Mouse (Mus musculus) cortical plate, adult 2 months (tissue): ENCODE data around the gene E2f7.

Experiments
- CTCF ChIP-seq: fragments of 200-500 bp; IDR thresholded peaks from 2 replicates; pipeline ENCODE4 v1.5.1; 2011; ENCODE audit warnings: mild to moderate bottlenecking, control low read depth, low read length; ENCODE audit not compliant: insufficient read depth; ENCODE audit errors: extremely low read depth
- POLR2A ChIP-seq: fragments of 200-500 bp; IDR thresholded peaks from 2 replicates; pipeline ENCODE4 v1.6.1; 2011; ENCODE audit warnings: mild to moderate bottlenecking, low read length, control low read depth; ENCODE audit not compliant: insufficient read depth; ENCODE audit errors: extremely low read depth

DNA sequence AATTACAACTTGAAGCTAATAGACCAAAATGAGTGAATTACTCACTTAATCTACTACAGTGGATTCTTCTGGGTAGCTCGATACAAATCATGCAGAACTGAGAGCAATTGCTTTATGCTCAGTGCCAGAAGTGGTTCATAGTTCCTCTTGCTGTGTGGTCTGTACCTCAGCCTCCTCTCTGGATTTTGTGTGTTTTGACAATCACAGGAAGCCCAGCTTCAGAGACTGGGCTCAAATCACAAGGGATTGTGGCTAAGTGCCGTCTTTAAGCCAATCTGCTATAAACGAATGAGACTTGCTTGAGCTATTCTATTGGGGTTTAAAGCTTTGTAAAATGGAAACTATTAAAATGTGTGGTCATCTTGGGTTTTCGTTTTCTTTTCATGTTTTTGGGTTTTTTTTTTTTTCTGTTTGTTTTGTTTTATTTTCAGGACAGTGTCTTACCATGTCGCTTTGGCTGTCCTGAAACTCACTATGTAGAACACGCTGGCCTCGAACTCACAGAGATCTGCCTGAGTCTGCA lies 11.1 kb downstream of the E2f7 start:
- TF ChIP-seq CTCF: no peak
- TF ChIP-seq POLR2A: no peak
